ENCODE assay signal across 8 mouse cellular contexts in the genomic region with DNA sequence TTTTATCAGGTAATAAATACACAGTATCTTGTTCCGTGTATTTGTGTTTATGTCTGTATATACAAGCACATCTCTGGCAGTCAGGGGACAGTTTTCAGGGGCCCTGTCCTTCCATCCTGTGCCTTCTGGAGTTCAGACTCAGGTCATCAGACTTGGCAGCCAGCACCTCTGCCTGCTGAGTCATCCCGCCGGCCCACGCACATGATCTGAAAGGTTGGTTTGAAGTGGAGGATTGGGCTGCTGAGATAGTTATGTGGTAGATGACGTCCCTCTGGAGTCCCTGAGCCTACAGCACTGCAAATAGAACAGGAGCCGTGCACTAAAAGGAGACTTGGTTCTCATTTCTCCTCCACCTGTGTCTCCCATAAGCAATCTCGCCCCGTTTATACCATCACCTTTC. TPM values are rescaled to one million over a fixed set of nuclear protein-coding genes. Genes with fewer than 3 reads are reported as not detected.
DNase-seq lines count a peak whose midpoint lies in the region.

No protein-coding gene starts in this region.

- H3K27me3 ChIP-seq in hindbrain, embryonic 10.5 days (ENCODE audit: insufficient read depth, poor library complexity, severe bottlenecking): no peaks in the 10 kb centered on the region

- peak; percentile 59 for DNase-seq in spleen, adult 12 weeks (ENCODE audit: low spot score)
- DNase-seq in spleen, adult 18-20 months: no peak
- peak; percentile 73 for DNase-seq in brain, adult 2 months (ENCODE audit: low read depth, low spot score)
- DNase-seq in heart, postnatal 14 days: peak; percentile 36 to 45
- DNase-seq in skeletal muscle tissue, adult 2 months (ENCODE audit: low read depth, low spot score): peak; percentile 73
- no peak for DNase-seq in hindbrain, embryonic 10.5 days (ENCODE audit: low spot score)
- no peak for DNase-seq in right cerebral cortex, postnatal 14 days
- no peak for DNase-seq in thymus, postnatal 14 days

- no peak overlapping the region for H3K4me3 ChIP-seq in hindbrain, embryonic 10.5 days

- peaks cover 4% of the 10 kb centered on the region; the same call in 1 of the 2 replicates for H3K4me1 ChIP-seq in hindbrain, embryonic 10.5 days (replicated peaks)

- WGBS in hindbrain, embryonic 10.5 days: 91% methylated on average over 8 of the region's 8 CpGs

- intact Hi-C loops in heart, postnatal 14 days (cut with DNase I): no loop called here

- H3K36me3 ChIP-seq in hindbrain, embryonic 10.5 days: peaks cover 63% of the 10 kb centered on the region

- H3K27ac ChIP-seq in hindbrain, embryonic 10.5 days: no peak overlapping the region

- H3K9me3 ChIP-seq in hindbrain, embryonic 10.5 days: no peaks in the 10 kb centered on the region

RNA-seq across cellular contexts. Expression of a gene that starts 54.8 kb away (rescaled TPM):
- total RNA-seq in heart, postnatal 14 days (2021): under 1 TPM; 0.07 to 0.19 TPM
- polyA plus RNA-seq in hindbrain, embryonic 10.5 days (2016; fragmentation: Nextera tagmentation; extraction: Ambion mirVana): 49.2 and 66.6 TPM in 2 replicates

Comparison
In these comparisons a context has a peak if more than half of its experiments do, and no peak if none do; other contexts are left out.
1. DNase-seq: peak in spleen, adult 12 weeks (single experiment), brain, adult 2 months (single experiment), heart, postnatal 14 days (2 of 2) and skeletal muscle tissue, adult 2 months (single experiment); none in spleen, adult 18-20 months (0 of 2), hindbrain, embryonic 10.5 days (single experiment), right cerebral cortex, postnatal 14 days (single experiment) and thymus, postnatal 14 days (single experiment).